Mouse (Mus musculus) embryonic fibroblast, embryonic 13.5 days (primary cell): ENCODE data around the gene Hsd17b3.

Experiments used
- CTCF ChIP-seq: IDR thresholded peaks from 2 replicates; pipeline ENCODE4 v1.5.1; 2011; ENCODE audit warnings: mild to moderate bottlenecking, control low read depth, low read length, moderate library complexity, borderline replicate concordance; ENCODE audit not compliant: insufficient read depth
- POLR2A ChIP-seq: IDR thresholded peaks from 2 replicates; pipeline ENCODE4 v1.6.1; 2011; ENCODE audit warnings: low read depth, mild to moderate bottlenecking, control low read depth, low read length, moderate library complexity

GRCm38 (mm10) chr13:64088057-64088456 lies 973 bp downstream of the Hsd17b3 start:
- no peak for TF ChIP-seq POLR2A
- no peak for TF ChIP-seq CTCF
